13 mouse cellular contexts compared by ENCODE assay signal in the genomic region with DNA sequence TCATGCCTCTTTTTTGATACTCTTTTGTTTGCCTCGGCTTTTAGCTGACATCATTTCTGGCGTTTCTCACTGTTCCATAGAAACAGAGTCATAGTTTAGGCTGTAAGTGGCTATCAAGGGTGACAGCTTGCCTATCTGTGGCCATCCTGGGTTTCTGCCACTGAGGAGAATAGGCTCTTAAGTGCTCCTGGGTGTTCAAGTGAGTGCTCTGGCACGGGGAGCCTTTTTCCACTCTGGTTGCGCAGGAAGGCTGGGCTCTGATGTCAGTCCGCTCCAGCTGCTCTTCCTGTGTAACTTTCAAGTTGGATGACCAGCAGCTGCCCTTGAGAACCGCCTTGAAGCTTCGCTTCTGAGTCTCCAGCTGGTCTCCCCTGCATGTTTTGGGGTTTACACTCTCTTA. TPM values are rescaled to one million over a fixed set of nuclear protein-coding genes. Genes with fewer than 3 reads are reported as not detected.
DNase-seq lines count a peak whose midpoint lies in the region; ATAC-seq and TF ChIP-seq lines count a peak whose summit lies in the region.
"Had no signal": no experiment of that assay in that cellular context is flagged by ENCODE, and none has a peak within 500 bp of the region (broad histone marks: within the 10 kb centered on the region; RNA-seq: fewer than 3 reads in every experiment).

No protein-coding gene starts in this region.

- H3K27ac ChIP-seq in brown adipose tissue, adult 24 weeks (replicated peaks; ENCODE audit: low read depth, low read length), result peak overlapping the region; percentile 95
- peak overlapping the region; percentile 84 to 93 for H3K27ac ChIP-seq in heart, embryonic 14.5 days (replicated peaks in 1 of 2; ENCODE audit: control insufficient read depth in 1 of 2, insufficient read depth in 1 of 2, low read depth in 2 of 2, low read length in 2 of 2)
- H3K27ac ChIP-seq in lung, embryonic 14.5 days (ENCODE audit: low read depth), result peak overlapping the region; percentile 67; the same call in 1 of the 2 replicates
- H3K27ac ChIP-seq in liver, embryonic 12.5 days, result no peak overlapping the region
- no peak overlapping the region for H3K27ac ChIP-seq in hindbrain, embryonic 11.5 days (ENCODE audit: low read depth, low read length)
- H3K27ac ChIP-seq: limb, embryonic 15.5 days had no signal

- H3K9ac ChIP-seq in heart, embryonic 14.5 days (ENCODE audit: low read length), result no peak overlapping the region
- no peak overlapping the region for H3K9ac ChIP-seq in lung, embryonic 14.5 days
- no peak overlapping the region for H3K9ac ChIP-seq in liver, embryonic 12.5 days
- H3K9ac ChIP-seq in hindbrain, embryonic 11.5 days (ENCODE audit: low read depth, low read length), result no peak overlapping the region
- H3K9ac ChIP-seq: limb, embryonic 15.5 days had no signal

- WGBS in heart, embryonic 14.5 days, result 32% methylated on average over 7 of the region's 7 CpGs
- WGBS in lung, embryonic 14.5 days, result 40% methylated on average over 7 of the region's 7 CpGs
- WGBS in liver, embryonic 12.5 days (ENCODE audit: insufficient replicate concordance), result 66% methylated on average over 7 of the region's 7 CpGs
- WGBS in hindbrain, embryonic 11.5 days, result 70% methylated on average over 7 of the region's 7 CpGs

- peak; percentile 46 for DNase-seq in adrenal gland, adult 8-10 months
- peak; percentile 72 for DNase-seq in lung, embryonic 14.5 days
- no peak for DNase-seq in hindbrain, embryonic 11.5 days (ENCODE audit: low spot score)
- DNase-seq in B cell, adult 2 months, result no peak
- DNase-seq: retina, postnatal 1 day; thymus, postnatal 4 days had no signal

- no peaks in the 10 kb centered on the region; the same call in none of the 2 replicates for H3K4me1 ChIP-seq in brown adipose tissue, adult 24 weeks (ENCODE audit: control insufficient read depth, insufficient read depth, insufficient read length, low read length)
- peaks cover 7 to 10% of the 10 kb centered on the region in 2 experiments; a peak in 3 of 4 replicates for H3K4me1 ChIP-seq in heart, embryonic 14.5 days (ENCODE audit: control insufficient read depth in 2 of 2, insufficient read depth in 2 of 2, low read length in 2 of 2)
- H3K4me1 ChIP-seq in lung, embryonic 14.5 days (ENCODE audit: insufficient read depth), result no peaks in the 10 kb centered on the region
- no peaks in the 10 kb centered on the region for H3K4me1 ChIP-seq in liver, embryonic 12.5 days
- no peaks in the 10 kb centered on the region for H3K4me1 ChIP-seq in hindbrain, embryonic 11.5 days (replicated peaks; ENCODE audit: control insufficient read depth, insufficient read depth, low read length)
- H3K4me1 ChIP-seq: limb, embryonic 15.5 days had no signal

- no peaks in the 10 kb centered on the region for H3K9me3 ChIP-seq in heart, embryonic 14.5 days (ENCODE audit: control insufficient read depth, low read length)
- H3K9me3 ChIP-seq in lung, embryonic 14.5 days (ENCODE audit: low read depth, low read length), result no peaks in the 10 kb centered on the region
- no peaks in the 10 kb centered on the region for H3K9me3 ChIP-seq in liver, embryonic 12.5 days (replicated peaks)
- H3K9me3 ChIP-seq in hindbrain, embryonic 11.5 days (ENCODE audit: control insufficient read depth, low read length), result no peaks in the 10 kb centered on the region
- H3K9me3 ChIP-seq: limb, embryonic 15.5 days had no signal

- ATAC-seq in heart, embryonic 14.5 days (ENCODE audit: insufficient number of reproducible peaks, insufficient read depth, low FRiP score, low read depth), result peak; percentile 71; the same call in 1 of the 2 replicates
- ATAC-seq in lung, embryonic 14.5 days (ENCODE audit: insufficient read depth), result peak; percentile 68
- ATAC-seq in liver, embryonic 12.5 days, result no peak
- ATAC-seq in hindbrain, embryonic 11.5 days (ENCODE audit: low FRiP score), result no peak
- ATAC-seq in granulocyte monocyte progenitor cell, adult 5-6 weeks (replicated peaks; ENCODE audit: poor library complexity, severe bottlenecking), result no peak
- ATAC-seq: intestine, postnatal 0 days had no signal

- H3K36me3 ChIP-seq in heart, embryonic 14.5 days (ENCODE audit: control insufficient read depth, insufficient read depth, low read length), result no peaks in the 10 kb centered on the region
- H3K36me3 ChIP-seq in lung, embryonic 14.5 days (ENCODE audit: insufficient read depth), result no peaks in the 10 kb centered on the region
- H3K36me3 ChIP-seq in liver, embryonic 12.5 days, result no peaks in the 10 kb centered on the region
- no peaks in the 10 kb centered on the region for H3K36me3 ChIP-seq in hindbrain, embryonic 11.5 days (ENCODE audit: control insufficient read depth, insufficient read depth, low read length)
- H3K36me3 ChIP-seq: limb, embryonic 15.5 days had no signal

- no peak for TF ChIP-seq CTCF in lung, embryonic 14.5 days (IDR thresholded peaks at IDR 0.05; ENCODE audit: low read depth)

- no peaks in the 10 kb centered on the region for H3K27me3 ChIP-seq in heart, embryonic 14.5 days (ENCODE audit: control insufficient read depth, insufficient read depth, low read length)
- no peaks in the 10 kb centered on the region for H3K27me3 ChIP-seq in lung, embryonic 14.5 days (ENCODE audit: insufficient read depth, low read length)
- H3K27me3 ChIP-seq in liver, embryonic 12.5 days (replicated peaks), result no peaks in the 10 kb centered on the region
- no peaks in the 10 kb centered on the region for H3K27me3 ChIP-seq in hindbrain, embryonic 11.5 days (ENCODE audit: control insufficient read depth, insufficient read depth, low read length)
- H3K27me3 ChIP-seq: limb, embryonic 15.5 days had no signal

- no peak overlapping the region for H3K4me3 ChIP-seq in brown adipose tissue, adult 24 weeks (ENCODE audit: insufficient read depth, low read depth, low read length)
- H3K4me3 ChIP-seq in heart, embryonic 14.5 days (ENCODE audit: control insufficient read depth in 1 of 2, insufficient read depth in 1 of 2, low read depth in 1 of 2, low read length in 2 of 2), result no peak overlapping the region
- H3K4me3 ChIP-seq in lung, embryonic 14.5 days (ENCODE audit: low read depth, low read length), result no peak overlapping the region
- no peak overlapping the region for H3K4me3 ChIP-seq in liver, embryonic 12.5 days
- no peak overlapping the region for H3K4me3 ChIP-seq in hindbrain, embryonic 11.5 days (ENCODE audit: low read depth, low read length)
- H3K4me3 ChIP-seq: erythroblast, embryonic 14.5 days; limb, embryonic 15.5 days had no signal

- H3K4me2 ChIP-seq in heart, embryonic 14.5 days (ENCODE audit: low read length), result no peak overlapping the region
- H3K4me2 ChIP-seq in lung, embryonic 14.5 days, result no peak overlapping the region
- H3K4me2 ChIP-seq in liver, embryonic 12.5 days, result no peak overlapping the region
- no peak overlapping the region for H3K4me2 ChIP-seq in hindbrain, embryonic 11.5 days (replicated peaks; ENCODE audit: low read depth, low read length)
- H3K4me2 ChIP-seq: limb, embryonic 15.5 days had no signal

RNA-seq across cellular contexts. Expression of gene Slc9a6, which starts 42.2 kb away (rescaled TPM):
- total RNA-seq in adrenal gland, adult 8-10 months (2022), result 10 to 100 TPM; 35.6 to 39.1 (median 37.6) TPM
- 15.4 and 18.2 TPM in 2 replicates for polyA plus RNA-seq in brown adipose tissue, adult 24 weeks (2012; ENCODE audit: insufficient read depth, insufficient read length, missing spikeins)
- polyA plus RNA-seq in heart, embryonic 14.5 days (2014; fragmentation: Nextera tagmentation; extraction: Ambion mirVana), result 5.0 and 6.5 TPM in 2 replicates
- polyA plus RNA-seq in lung, embryonic 14.5 days (2014; fragmentation: Nextera tagmentation; extraction: Ambion mirVana), result 8.7 and 8.9 TPM in 2 replicates
- 6.0 and 6.4 TPM in 2 replicates for polyA plus RNA-seq in liver, embryonic 12.5 days (2016; fragmentation: Nextera tagmentation; extraction: Ambion mirVana)
- 14.0 and 16.1 TPM in 2 replicates for polyA plus RNA-seq in hindbrain, embryonic 11.5 days (2014; fragmentation: Nextera tagmentation; extraction: Ambion mirVana)
- total RNA-seq in granulocyte monocyte progenitor cell, adult 5-6 weeks (2014; fragmentation: Nextera tagmentation), result 3.4 and 7.6 TPM in 2 replicates
- total RNA-seq in granulocyte monocyte progenitor cell, adult 5-6 weeks (2017), result 11.4 and 11.6 TPM in 2 replicates

RNA-seq across cellular contexts. Expression of gene Mmgt1, which starts 53.9 kb away (rescaled TPM):
- total RNA-seq in adrenal gland, adult 8-10 months (2022), result 10 to 100 TPM; 24.8 to 31.3 (median 27.9) TPM
- 40.7 and 48.3 TPM in 2 replicates for polyA plus RNA-seq in brown adipose tissue, adult 24 weeks (2012; ENCODE audit: insufficient read depth, insufficient read length, missing spikeins)
- 27.5 and 29.1 TPM in 2 replicates for polyA plus RNA-seq in heart, embryonic 14.5 days (2014; fragmentation: Nextera tagmentation; extraction: Ambion mirVana)
- 30.9 and 32.3 TPM in 2 replicates for polyA plus RNA-seq in lung, embryonic 14.5 days (2014; fragmentation: Nextera tagmentation; extraction: Ambion mirVana)
- polyA plus RNA-seq in liver, embryonic 12.5 days (2016; fragmentation: Nextera tagmentation; extraction: Ambion mirVana), result 14.1 and 14.6 TPM in 2 replicates
- polyA plus RNA-seq in hindbrain, embryonic 11.5 days (2014; fragmentation: Nextera tagmentation; extraction: Ambion mirVana), result 49.1 and 50.1 TPM in 2 replicates
- total RNA-seq in granulocyte monocyte progenitor cell, adult 5-6 weeks (2014; fragmentation: Nextera tagmentation), result 22.8 and 27.3 TPM in 2 replicates
- 23.0 and 28.5 TPM in 2 replicates for total RNA-seq in granulocyte monocyte progenitor cell, adult 5-6 weeks (2017)

Comparison
In these comparisons a context has a peak if more than half of its experiments do, and no peak if none do; other contexts are left out.
1. DNase-seq: peak in adrenal gland, adult 8-10 months (single experiment) and lung, embryonic 14.5 days (single experiment); none in hindbrain, embryonic 11.5 days (single experiment) and B cell, adult 2 months (0 of 2).
2. H3K27ac ChIP-seq: peak in brown adipose tissue, adult 24 weeks (single experiment), heart, embryonic 14.5 days (2 of 2) and lung, embryonic 14.5 days (single experiment); none in liver, embryonic 12.5 days (single experiment) and hindbrain, embryonic 11.5 days (single experiment).
3. ATAC-seq: peak in heart, embryonic 14.5 days (single experiment) and lung, embryonic 14.5 days (single experiment); none in liver, embryonic 12.5 days (single experiment), hindbrain, embryonic 11.5 days (single experiment) and granulocyte monocyte progenitor cell, adult 5-6 weeks (single experiment).